Mouse (Mus musculus) liver, adult 2 months (tissue): ENCODE measurements at regions not wholly inside any gene's neighbourhood (a gene's known extent, or its start where the extent isn't known, plus 50 kb on each side); places are given as distances from the start of the nearest gene placed in this dataset.

ENCODE experiments used
- DNase-seq: peaks from one replicate; pipeline ENCODE4 v3.0.0-alpha.2; 2011; ENCODE audit warnings: low read depth, low spot score; ENCODE audit errors: extremely low read depth
- H3K27ac ChIP-seq: fragments of 200-500 bp; replicated peaks from 2 replicates; pipeline ENCODE4 v1.5.1; 2012; ENCODE audit warnings: low read depth, mild to moderate bottlenecking, control low read depth, inconsistent platforms, low read length; ENCODE audit not compliant: insufficient read depth
- H3K27me3 ChIP-seq: fragments of 200-500 bp; 2 replicates; pipeline ENCODE4 v1.6.1; 2012; ENCODE audit warnings: mild to moderate bottlenecking, moderate library complexity, low read length, inconsistent platforms; ENCODE audit not compliant: control insufficient read depth, insufficient read depth
- H3K36me3 ChIP-seq: fragments of 200-500 bp; 2 replicates; pipeline ENCODE4 v1.6.1; 2012; ENCODE audit warnings: low read length, inconsistent platforms; ENCODE audit not compliant: control insufficient read depth, insufficient read depth
- H3K4me1 ChIP-seq: fragments of 200-500 bp; 2 replicates; pipeline ENCODE4 v1.6.1; 2011; ENCODE audit warnings: low read length; ENCODE audit not compliant: control insufficient read depth, insufficient read depth
- H3K4me3 ChIP-seq: fragments of 200-500 bp; 2 replicates; pipeline ENCODE4 v1.5.1; 2011; ENCODE audit warnings: low read depth, mild to moderate bottlenecking, control low read depth, low read length, moderate library complexity; ENCODE audit not compliant: insufficient read depth
- H3K79me2 ChIP-seq: fragments of 200-500 bp; 2 replicates; pipeline ENCODE4 v1.6.1; 2012; ENCODE audit warnings: inconsistent platforms, mild to moderate bottlenecking, low read length, moderate library complexity; ENCODE audit not compliant: control insufficient read depth, insufficient read depth
- H3K9ac ChIP-seq: fragments of 200-500 bp; 2 replicates; pipeline ENCODE4 v1.6.1; 2012; ENCODE audit warnings: low read depth, mild to moderate bottlenecking, control low read depth, inconsistent platforms, low read length
- CTCF ChIP-seq: fragments of 200-500 bp; IDR thresholded peaks from 2 replicates; pipeline ENCODE4 v1.5.1; 2011; ENCODE audit warnings: low read depth, low read length, control low read depth
- POLR2A ChIP-seq: fragments of 200-500 bp; IDR thresholded peaks from 2 replicates; pipeline ENCODE4 v1.6.1; 2011; ENCODE audit warnings: low read length, control low read depth; ENCODE audit not compliant: insufficient read depth; ENCODE audit errors: extremely low read depth
- WGBS: fragments of 180-500 bp; shearing (Covaris S2); methylation state at CpG from one replicate; pipeline ENCODE4 v1.1.7; 2018; 5-methylcytosine and 5-hydroxymethylcytosine counted together

DNA sequence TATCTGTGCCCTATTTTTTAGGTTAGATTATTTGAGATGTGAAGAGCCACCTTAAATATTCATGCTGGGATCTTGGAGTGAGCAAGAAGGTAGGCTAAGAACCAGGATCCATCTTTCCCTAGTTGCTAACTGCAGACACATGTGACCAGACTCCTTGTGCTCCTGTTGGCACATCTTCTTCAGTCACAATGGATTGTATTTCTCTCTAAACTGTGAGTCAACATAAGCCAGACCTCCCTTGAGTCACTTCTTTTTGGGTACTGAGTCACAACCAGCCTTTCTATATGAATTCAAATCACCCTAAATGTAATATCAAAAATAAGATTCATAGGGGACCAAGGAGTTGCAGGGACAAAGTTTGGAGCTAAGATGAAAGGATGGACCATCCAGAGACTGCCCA lies 217.9 kb downstream of the Lpin1 start:
- TF ChIP-seq CTCF: no peak
- H3K4me3 ChIP-seq: no peak overlapping the region
- H3K79me2 ChIP-seq: no peaks in the 10 kb centered on the region
- H3K27me3 ChIP-seq: no peaks in the 10 kb centered on the region
- H3K9ac ChIP-seq: no peak overlapping the region
- no peak overlapping the region for H3K27ac ChIP-seq
- H3K4me1 ChIP-seq: no peaks in the 10 kb centered on the region
- H3K36me3 ChIP-seq: no peaks in the 10 kb centered on the region
- DNase-seq: no peak

DNA sequence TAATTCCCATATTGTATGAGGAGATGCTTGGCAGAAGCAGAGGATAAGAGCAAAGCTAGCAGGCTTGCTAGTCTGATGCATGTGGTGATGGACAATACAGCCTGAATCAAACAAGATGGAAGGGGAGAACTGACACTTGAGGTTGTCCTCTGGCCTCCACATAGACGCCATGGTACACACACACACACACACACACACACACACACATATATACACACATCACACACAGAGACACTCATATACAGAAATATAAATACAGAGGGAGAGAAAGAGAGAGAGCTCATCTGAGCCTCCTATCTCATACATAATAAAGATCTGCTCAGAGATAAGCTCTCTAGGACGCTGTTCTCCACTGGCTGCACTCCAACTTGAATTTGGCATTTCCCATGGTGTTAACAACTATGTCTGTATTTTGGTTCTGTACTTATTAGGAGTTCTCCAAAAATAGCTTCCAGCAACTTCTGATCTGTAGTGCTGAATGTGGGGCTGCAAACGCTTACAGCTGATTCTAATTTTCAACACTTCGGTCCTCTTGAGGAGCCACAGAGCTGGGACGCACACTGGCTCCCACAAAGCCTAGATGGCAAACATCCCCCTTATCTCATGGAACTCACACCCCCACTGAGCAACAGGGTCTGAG lies 219.0 kb downstream of the Lpin1 start:
- no peaks in the 10 kb centered on the region for H3K4me1 ChIP-seq
- no peak overlapping the region for H3K4me3 ChIP-seq
- 57% methylated on average over 5 of the region's 5 CpGs for WGBS
- no peaks in the 10 kb centered on the region for H3K36me3 ChIP-seq
- H3K27me3 ChIP-seq: no peaks in the 10 kb centered on the region
- no peaks in the 10 kb centered on the region for H3K79me2 ChIP-seq
- no peak for DNase-seq
- H3K27ac ChIP-seq: no peak overlapping the region
- TF ChIP-seq CTCF (no peak), POLR2A (no peak)
- no peak overlapping the region for H3K9ac ChIP-seq

DNA sequence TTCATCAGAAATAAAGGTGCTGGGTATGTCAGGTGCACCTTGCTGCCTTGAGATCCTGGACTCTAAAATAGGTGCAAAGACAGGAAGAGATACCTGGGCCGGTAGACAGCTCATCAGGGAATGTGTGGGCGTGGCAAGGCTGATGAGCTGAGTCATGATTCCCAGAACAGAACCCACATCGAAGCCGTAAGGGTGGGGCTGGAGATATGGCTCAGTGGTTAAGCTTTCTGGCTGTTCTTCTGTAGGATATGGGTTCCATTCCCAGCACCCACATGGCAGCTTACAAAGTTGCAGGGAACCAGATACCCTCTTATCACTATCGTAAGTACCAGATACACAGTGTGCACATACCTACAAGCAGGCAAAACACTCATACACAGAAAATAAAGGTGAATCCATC lies 219.6 kb downstream of the Lpin1 start:
- Histone ChIP-seq H3K9ac (no peak overlapping the region), H3K27ac (no peak overlapping the region), H3K27me3 (no peaks in the 10 kb centered on the region), H3K79me2 (no peaks in the 10 kb centered on the region), H3K4me1 (no peaks in the 10 kb centered on the region), H3K4me3 (no peak overlapping the region), H3K36me3 (no peaks in the 10 kb centered on the region)
- no peak for DNase-seq
- no peak for TF ChIP-seq CTCF
- no peak for TF ChIP-seq POLR2A
- WGBS: 85% methylated on average over 5 of the region's 5 CpGs

DNA sequence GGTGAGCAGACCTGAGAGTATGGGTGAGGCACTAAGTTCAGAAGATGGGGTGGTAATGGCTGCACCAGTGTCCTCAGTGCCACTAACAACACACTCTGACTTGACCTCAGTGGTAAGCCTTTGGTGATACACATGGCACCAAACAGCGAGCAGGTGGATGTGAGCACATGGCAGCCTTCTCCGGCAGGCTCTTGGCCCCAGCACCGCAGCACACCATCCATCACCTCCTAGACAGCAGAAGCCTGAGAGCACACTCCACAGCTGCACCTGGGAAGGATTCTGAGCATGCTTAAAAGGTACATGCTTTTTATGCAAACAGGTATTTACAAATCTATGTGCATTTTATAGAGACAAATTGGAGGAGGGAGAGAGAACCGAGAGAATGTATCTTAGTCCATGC lies 223.7 kb downstream of the Lpin1 start:
- WGBS: 81% methylated on average over 4 of the region's 4 CpGs
- Histone ChIP-seq H3K27ac (no peak overlapping the region), H3K79me2 (no peaks in the 10 kb centered on the region), H3K27me3 (no peaks in the 10 kb centered on the region), H3K36me3 (no peaks in the 10 kb centered on the region), H3K4me1 (no peaks in the 10 kb centered on the region), H3K9ac (no peak overlapping the region), H3K4me3 (no peak overlapping the region)
- no peak for DNase-seq
- TF ChIP-seq CTCF: no peak
- no peak for TF ChIP-seq POLR2A

DNA sequence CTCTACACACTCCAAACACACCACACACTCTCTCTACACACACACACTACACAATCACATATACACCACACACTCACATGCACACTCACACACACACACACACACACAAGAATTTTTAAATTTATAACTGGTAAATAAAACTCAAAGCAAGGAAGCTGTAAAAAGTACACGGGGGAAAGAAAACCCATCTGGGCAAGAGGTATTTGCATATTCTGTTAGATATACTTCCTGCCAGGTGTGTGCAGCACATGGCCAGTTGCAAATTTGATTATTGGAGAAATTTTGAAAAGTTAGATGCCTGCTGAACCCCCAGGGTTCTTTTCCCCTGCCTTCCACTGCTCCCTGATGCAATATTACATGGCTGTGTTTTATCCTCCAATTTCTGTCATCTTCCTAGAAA lies 226.4 kb downstream of the Lpin1 start:
- no peaks in the 10 kb centered on the region for H3K27me3 ChIP-seq
- H3K27ac ChIP-seq: no peak overlapping the region
- no peak for DNase-seq
- H3K9ac ChIP-seq: no peak overlapping the region
- no peaks in the 10 kb centered on the region for H3K79me2 ChIP-seq
- no peaks in the 10 kb centered on the region for H3K36me3 ChIP-seq
- TF ChIP-seq CTCF: no peak
- TF ChIP-seq POLR2A: no peak
- H3K4me1 ChIP-seq: no peaks in the 10 kb centered on the region
- 83% methylated on average over 1 of the region's 1 CpGs for WGBS
- no peak overlapping the region for H3K4me3 ChIP-seq

DNA sequence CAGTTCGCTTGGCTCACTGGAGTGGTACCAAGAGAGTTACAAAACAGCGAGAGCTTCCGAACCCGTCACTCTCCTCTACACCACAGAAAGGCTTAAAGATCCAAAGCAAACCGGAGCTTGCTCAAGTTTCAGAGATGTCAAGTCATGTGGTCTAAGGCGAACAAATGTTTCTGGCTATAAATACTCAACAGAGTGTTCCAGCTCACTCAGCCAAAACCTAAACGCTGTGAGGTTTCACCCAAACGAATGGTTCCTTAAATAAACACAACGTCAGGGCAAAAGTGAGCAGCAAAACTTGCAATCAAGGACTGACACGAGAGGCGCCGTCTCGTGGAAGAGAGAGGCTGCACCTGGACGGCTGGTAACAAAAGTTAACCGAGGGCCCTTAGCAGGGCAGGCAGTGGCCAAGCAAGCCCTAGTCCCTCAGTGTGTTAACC lies 227.2 kb downstream of the Lpin1 start:
- no peak overlapping the region for H3K9ac ChIP-seq
- no peaks in the 10 kb centered on the region for H3K27me3 ChIP-seq
- peak; percentile 4 for DNase-seq
- no peaks in the 10 kb centered on the region for H3K4me1 ChIP-seq
- no peaks in the 10 kb centered on the region for H3K79me2 ChIP-seq
- no peak for TF ChIP-seq POLR2A
- H3K27ac ChIP-seq: no peak overlapping the region
- 72% methylated on average over 15 of the region's 15 CpGs for WGBS
- H3K36me3 ChIP-seq: no peaks in the 10 kb centered on the region
- no peak overlapping the region for H3K4me3 ChIP-seq
